Mouse (Mus musculus): Measurements from ENCODE around the gene Rassf9. TPM values are rescaled to one million over a fixed set of nuclear protein-coding genes. Genes with fewer than 3 reads are reported as not detected.

Gene Rassf9
- polyA plus RNA-seq (2014; fragmentation: Nextera tagmentation; extraction: Ambion mirVana): 0.72 and 1.2 TPM in 2 replicates

- Histone ChIP-seq H3K9me3 (ENCODE audit: control insufficient read depth, low read length) (no peaks in the 10 kb centered on the region), H3K4me3 (ENCODE audit: low read depth, low read length) (no peak within 1 kb of the TSS), H3K27ac (ENCODE audit: low read depth, low read length) (no peak within 1 kb of the TSS), H3K9ac (ENCODE audit: low read length) (no peak within 1 kb of the TSS), H3K36me3 (ENCODE audit: control insufficient read depth, insufficient read depth, low read length) (no peaks in the 10 kb centered on the region), H3K27me3 (ENCODE audit: control insufficient read depth, insufficient read depth, low read length) (no peaks in the 10 kb centered on the region), H3K4me2 (ENCODE audit: low read depth) (no peak within 1 kb of the TSS), H3K4me1 (ENCODE audit: control insufficient read depth, insufficient read depth, low read length) (no peaks in the 10 kb centered on the region)
- WGBS: 13% methylated on average over 5 of the region's 5 CpGs
- ATAC-seq (ENCODE audit: insufficient read depth, low FRiP score, low TSS enrichment) (peak; percentile 49; the same call in 1 of the 2 replicates), DNase-seq (ENCODE audit: low spot score) (peak; percentile 19)
Measured at GRCm38 (mm10) chr10:102511807-102512461, at the start of gene Rassf9. Gene Rassf9 (plus strand): TSS chr10:102512222.

- Histone ChIP-seq H3K4me1 (ENCODE audit: control insufficient read depth, insufficient read depth, low read length) (no peaks in the 10 kb centered on the region), H3K27ac (ENCODE audit: low read depth, low read length) (no peak overlapping the region), H3K27me3 (ENCODE audit: control insufficient read depth, insufficient read depth, low read length) (no peaks in the 10 kb centered on the region), H3K9me3 (ENCODE audit: control insufficient read depth, low read length) (no peaks in the 10 kb centered on the region), H3K4me3 (ENCODE audit: low read depth, low read length) (no peak overlapping the region), H3K9ac (ENCODE audit: low read length) (no peak overlapping the region), H3K36me3 (ENCODE audit: control insufficient read depth, insufficient read depth, low read length) (no peaks in the 10 kb centered on the region), H3K4me2 (ENCODE audit: low read depth) (no peak overlapping the region)
- WGBS: 84% methylated on average over 2 of the region's 2 CpGs
- DNase-seq (ENCODE audit: low spot score) (no peak), ATAC-seq (ENCODE audit: insufficient read depth, low FRiP score, low TSS enrichment) (no peak)
Measured at GRCm38 (mm10) chr10:102469412-102469811, 42.6 kb upstream of the Rassf9 start.

- Histone ChIP-seq H3K27ac (ENCODE audit: low read depth, low read length) (no peak within 1 kb of the TSS), H3K4me3 (ENCODE audit: low read depth, low read length) (no peak within 1 kb of the TSS), H3K36me3 (ENCODE audit: control insufficient read depth, insufficient read depth, low read length) (no peaks in the 10 kb centered on the region), H3K27me3 (ENCODE audit: control insufficient read depth, insufficient read depth, low read length) (no peaks in the 10 kb centered on the region), H3K4me1 (ENCODE audit: control insufficient read depth, insufficient read depth, low read length) (no peaks in the 10 kb centered on the region), H3K9me3 (ENCODE audit: control insufficient read depth, low read length) (no peaks in the 10 kb centered on the region), H3K9ac (ENCODE audit: low read length) (no peak within 1 kb of the TSS), H3K4me2 (ENCODE audit: low read depth) (no peak within 1 kb of the TSS)
- WGBS: 31% methylated on average over 3 of the region's 3 CpGs
- ATAC-seq (ENCODE audit: insufficient read depth, low FRiP score, low TSS enrichment) (no peak), DNase-seq (ENCODE audit: low spot score) (no peak)
Measured at GRCm38 (mm10) chr10:102490386-102490785, 21.6 kb upstream of the Rassf9 start, which contains the start of gene Nts. Gene Nts (minus strand): TSS chr10:102490486.

- Histone ChIP-seq H3K27ac (ENCODE audit: low read depth, low read length) (no peak overlapping the region), H3K36me3 (ENCODE audit: control insufficient read depth, insufficient read depth, low read length) (no peaks in the 10 kb centered on the region), H3K4me3 (ENCODE audit: low read depth, low read length) (no peak overlapping the region), H3K4me1 (ENCODE audit: control insufficient read depth, insufficient read depth, low read length) (no peaks in the 10 kb centered on the region), H3K27me3 (ENCODE audit: control insufficient read depth, insufficient read depth, low read length) (no peaks in the 10 kb centered on the region), H3K4me2 (ENCODE audit: low read depth) (no peak overlapping the region), H3K9me3 (ENCODE audit: control insufficient read depth, low read length) (no peaks in the 10 kb centered on the region), H3K9ac (ENCODE audit: low read length) (no peak overlapping the region)
- ATAC-seq (ENCODE audit: insufficient read depth, low FRiP score, low TSS enrichment) (no peak), DNase-seq (ENCODE audit: low spot score) (peak; percentile 45)
- WGBS: 24% methylated on average over 3 of the region's 3 CpGs
Measured at GRCm38 (mm10) chr10:102491792-102492191, 20.2 kb upstream of the Rassf9 start.

- Histone ChIP-seq H3K27ac (ENCODE audit: low read depth, low read length) (no peak overlapping the region), H3K9ac (ENCODE audit: low read length) (no peak overlapping the region), H3K9me3 (ENCODE audit: control insufficient read depth, low read length) (no peaks in the 10 kb centered on the region), H3K4me3 (ENCODE audit: low read depth, low read length) (no peak overlapping the region), H3K4me1 (ENCODE audit: control insufficient read depth, insufficient read depth, low read length) (no peaks in the 10 kb centered on the region), H3K36me3 (ENCODE audit: control insufficient read depth, insufficient read depth, low read length) (no peaks in the 10 kb centered on the region), H3K4me2 (ENCODE audit: low read depth) (no peak overlapping the region), H3K27me3 (ENCODE audit: control insufficient read depth, insufficient read depth, low read length) (no peaks in the 10 kb centered on the region)
- DNase-seq (ENCODE audit: low spot score): no peak
- WGBS: 27% methylated on average over 4 of the region's 4 CpGs
- no peak; the same call in 1 of the 2 replicates for ATAC-seq (ENCODE audit: insufficient read depth, low FRiP score, low TSS enrichment)
Measured at GRCm38 (mm10) chr10:102498754-102499153, 13.3 kb upstream of the Rassf9 start.

- DNase-seq (ENCODE audit: low spot score): no peak
- Histone ChIP-seq H3K4me1 (ENCODE audit: control insufficient read depth, insufficient read depth, low read length) (no peaks in the 10 kb centered on the region), H3K4me3 (ENCODE audit: low read depth, low read length) (no peak overlapping the region), H3K4me2 (ENCODE audit: low read depth) (no peak overlapping the region), H3K9ac (ENCODE audit: low read length) (no peak overlapping the region), H3K27ac (ENCODE audit: low read depth, low read length) (no peak overlapping the region), H3K36me3 (ENCODE audit: control insufficient read depth, insufficient read depth, low read length) (no peaks in the 10 kb centered on the region), H3K27me3 (ENCODE audit: control insufficient read depth, insufficient read depth, low read length) (no peaks in the 10 kb centered on the region), H3K9me3 (ENCODE audit: control insufficient read depth, low read length) (no peaks in the 10 kb centered on the region)
- no peak for ATAC-seq (ENCODE audit: insufficient read depth, low FRiP score, low TSS enrichment)
- WGBS: 65% methylated on average over 4 of the region's 4 CpGs
Measured at GRCm38 (mm10) chr10:102507386-102507785, 4.6 kb upstream of the Rassf9 start.

GRCm38 (mm10) chr10:102511461-102511806, 588 bp upstream of the Rassf9 start:
- no peak overlapping the region for H3K27ac ChIP-seq (ENCODE audit: low read depth, low read length)
- DNase-seq (ENCODE audit: low spot score) (no peak), ATAC-seq (ENCODE audit: insufficient read depth, low FRiP score, low TSS enrichment) (no peak)
- H3K4me1 ChIP-seq (ENCODE audit: control insufficient read depth, insufficient read depth, low read length): no peaks in the 10 kb centered on the region
- no peaks in the 10 kb centered on the region for H3K27me3 ChIP-seq (ENCODE audit: control insufficient read depth, insufficient read depth, low read length)
- no peaks in the 10 kb centered on the region for H3K36me3 ChIP-seq (ENCODE audit: control insufficient read depth, insufficient read depth, low read length)
- no peak overlapping the region for H3K4me2 ChIP-seq (ENCODE audit: low read depth)
- H3K9ac ChIP-seq (ENCODE audit: low read length): no peak overlapping the region
- 37% methylated on average over 3 of the region's 3 CpGs for WGBS
- H3K9me3 ChIP-seq (ENCODE audit: control insufficient read depth, low read length): no peaks in the 10 kb centered on the region
- no peak overlapping the region for H3K4me3 ChIP-seq (ENCODE audit: low read depth, low read length)

- 6% methylated on average over 1 of the region's 1 CpGs for WGBS
- Histone ChIP-seq H3K27me3 (ENCODE audit: control insufficient read depth, insufficient read depth, low read length) (no peaks in the 10 kb centered on the region), H3K4me2 (ENCODE audit: low read depth) (no peak overlapping the region), H3K9ac (ENCODE audit: low read length) (no peak overlapping the region), H3K4me3 (ENCODE audit: low read depth, low read length) (no peak overlapping the region), H3K4me1 (ENCODE audit: control insufficient read depth, insufficient read depth, low read length) (no peaks in the 10 kb centered on the region), H3K27ac (ENCODE audit: low read depth, low read length) (no peak overlapping the region), H3K36me3 (ENCODE audit: control insufficient read depth, insufficient read depth, low read length) (no peaks in the 10 kb centered on the region), H3K9me3 (ENCODE audit: control insufficient read depth, low read length) (no peaks in the 10 kb centered on the region)
- DNase-seq (ENCODE audit: low spot score) (no peak), ATAC-seq (ENCODE audit: insufficient read depth, low FRiP score, low TSS enrichment) (no peak)
Measured at GRCm38 (mm10) chr10:102514159-102514558, 2.1 kb downstream of the Rassf9 start.

GRCm38 (mm10) chr10:102527901-102528300, 15.9 kb downstream of the Rassf9 start:
- no peak overlapping the region for H3K27ac ChIP-seq (ENCODE audit: low read depth, low read length)
- H3K4me2 ChIP-seq (ENCODE audit: low read depth): no peak overlapping the region
- H3K9ac ChIP-seq (ENCODE audit: low read length): no peak overlapping the region
- H3K4me3 ChIP-seq (ENCODE audit: low read depth, low read length): no peak overlapping the region
- WGBS: 85% methylated on average over 3 of the region's 3 CpGs
- H3K4me1 ChIP-seq (ENCODE audit: control insufficient read depth, insufficient read depth, low read length): no peaks in the 10 kb centered on the region
- H3K36me3 ChIP-seq (ENCODE audit: control insufficient read depth, insufficient read depth, low read length): no peaks in the 10 kb centered on the region
- no peaks in the 10 kb centered on the region for H3K27me3 ChIP-seq (ENCODE audit: control insufficient read depth, insufficient read depth, low read length)
- DNase-seq (ENCODE audit: low spot score): no peak
- ATAC-seq (ENCODE audit: insufficient read depth, low FRiP score, low TSS enrichment): no peak
- H3K9me3 ChIP-seq (ENCODE audit: control insufficient read depth, low read length): no peaks in the 10 kb centered on the region

Measured in neural tube, embryonic 11.5 days (tissue).